Mouse (Mus musculus) erythroblast, embryonic 14.5 days (primary cell): Measurements from ENCODE around the gene Plekha5.

Experiments
- GATA1 ChIP-seq: IDR thresholded peaks from 2 replicates; pipeline ENCODE4 v1.6.1; 2012; ENCODE audit warnings: low read length, inconsistent platforms, mixed read lengths
- TAL1 ChIP-seq: IDR thresholded peaks from 3 replicates; pipeline ENCODE4 v1.6.1; 2012; ENCODE audit warnings: low read length, inconsistent platforms, mixed read lengths

DNA sequence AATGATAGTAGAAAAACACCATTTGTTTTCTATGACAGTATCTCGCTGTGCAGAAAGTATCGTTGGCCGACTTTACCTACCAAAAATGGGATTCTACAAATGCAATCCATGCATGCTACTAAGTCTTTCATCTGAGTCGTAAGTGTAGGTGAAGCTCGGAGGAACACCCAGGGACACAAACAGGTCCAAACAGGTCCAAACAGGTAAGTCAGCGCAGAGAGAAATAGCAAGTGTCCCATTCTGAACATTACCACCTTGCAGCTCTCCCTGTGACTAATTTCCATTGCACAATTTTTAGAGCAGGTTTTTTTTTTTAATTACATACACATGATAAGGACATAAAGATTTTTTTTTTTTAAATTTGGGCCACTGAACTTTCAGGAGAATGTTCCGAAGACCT lies 27.2 kb upstream of the Plekha5 start:
- TF ChIP-seq TAL1 = no peak
- no peak for TF ChIP-seq GATA1
